8 mouse cellular contexts compared by ENCODE assay signal in genomic region chr3:152315613-152316012, GRCm38 (mm10). TPM values are rescaled to one million over a fixed set of nuclear protein-coding genes. Genes with fewer than 3 reads are reported as not detected.
DNase-seq lines count a peak whose midpoint lies in the region; ATAC-seq and TF ChIP-seq lines count a peak whose summit lies in the region.

No protein-coding gene starts in this region.

- H3K27ac ChIP-seq in cortical plate, adult 2 months (ENCODE audit: insufficient read depth, low read length) = no peak overlapping the region
- no peak overlapping the region for H3K27ac ChIP-seq in left cerebral cortex, adult 2 months

- peak; percentile 88 for DNase-seq in adipocyte (ENCODE audit: low spot score)
- DNase-seq in gastrocnemius, postnatal 10 days = peak; percentile 86
- peak; percentile 58 for DNase-seq in hindlimb bud, embryonic 11.5 days (ENCODE audit: extremely low spot score, low read depth, low spot score)
- peak; percentile 62 to 66 for DNase-seq in left cerebral cortex, adult 2 months (ENCODE audit: extremely low spot score in 1 of 2, low spot score in 2 of 2)
- peak; percentile 68 to 71 for DNase-seq in right cerebral cortex, adult 2 months (ENCODE audit: low spot score in 2 of 2)
- peak; percentile 45 for DNase-seq in urinary bladder, postnatal 10 days (ENCODE audit: low spot score)

- ATAC-seq in megakaryocyte, adult 5-6 weeks (ENCODE audit: poor library complexity, severe bottlenecking) = peak; percentile 100

- H3K4me1 ChIP-seq in cortical plate, adult 2 months (ENCODE audit: control insufficient read depth, insufficient read depth, low read length) = no peaks in the 10 kb centered on the region

- intact Hi-C loops in left cerebral cortex, adult 2 months (cut with DNase I) = no loop called here

- peak; percentile 96 for TF ChIP-seq CTCF in cortical plate, adult 2 months (IDR thresholded peaks at IDR 0.05; ENCODE audit: extremely low read depth, insufficient read depth, low read length)
- peak; percentile 86 for TF ChIP-seq CTCF in left cerebral cortex, adult 2 months (IDR thresholded peaks at IDR 0.05)

- no peak overlapping the region for H3K4me3 ChIP-seq in cortical plate, adult 2 months (ENCODE audit: insufficient read depth, low read length)
- no peak overlapping the region for H3K4me3 ChIP-seq in left cerebral cortex, adult 2 months

- no peak for TF ChIP-seq POLR2A in cortical plate, adult 2 months (IDR thresholded peaks at IDR 0.05; ENCODE audit: extremely low read depth, insufficient read depth, low read length)

RNA-seq across cellular contexts. Expression of gene Miga1, which starts 24.6 kb away (rescaled TPM):
- 50.7 and 50.8 TPM in 2 replicates for polyA plus RNA-seq in cortical plate, adult 2 months (2012; rRNA removed)
- 1 to 10 TPM; 4.2 to 4.6 TPM for total RNA-seq in gastrocnemius, postnatal 10 days (2021)
- total RNA-seq in left cerebral cortex, adult 2 months (2021) = 10 to 100 TPM; 76.2 to 78.3 TPM
- 3.9 and 4.1 TPM in 2 replicates for total RNA-seq in megakaryocyte, adult 5-6 weeks (2015)
- 3.1 and 3.2 TPM in 2 replicates for total RNA-seq in megakaryocyte, adult 5-6 weeks (2017)

RNA-seq across cellular contexts. Expression of gene Usp33, which starts 30.7 kb away (rescaled TPM):
- 89.2 and 93.7 TPM in 2 replicates for polyA plus RNA-seq in cortical plate, adult 2 months (2012; rRNA removed)
- 10 to 100 TPM; 23.2 to 26.3 TPM for total RNA-seq in gastrocnemius, postnatal 10 days (2021)
- 100 to 1,000 TPM; 129 to 136 TPM for total RNA-seq in left cerebral cortex, adult 2 months (2021)
- 42.8 and 46.4 TPM in 2 replicates for total RNA-seq in megakaryocyte, adult 5-6 weeks (2015)
- total RNA-seq in megakaryocyte, adult 5-6 weeks (2017) = 77.7 and 78.4 TPM in 2 replicates

RNA-seq across cellular contexts. Expression of gene Nexn, which starts 49.5 kb away (rescaled TPM):
- polyA plus RNA-seq in cortical plate, adult 2 months (2012; rRNA removed) = 0.64 and 2.8 TPM in 2 replicates
- total RNA-seq in gastrocnemius, postnatal 10 days (2021) = 100 to 1,000 TPM; 362 to 386 TPM
- total RNA-seq in left cerebral cortex, adult 2 months (2021) = 1 to 10 TPM; 1.4 to 5.0 TPM
- not detected in 2 replicates for total RNA-seq in megakaryocyte, adult 5-6 weeks (2015)
- total RNA-seq in megakaryocyte, adult 5-6 weeks (2017) = not detected in 2 replicates

Comparison
In these comparisons a context has a peak if more than half of its experiments do, and no peak if none do; other contexts are left out.
1. RNA of gene Miga1, which starts 24.6 kb away (total RNA-seq): 76.2 to 78.3 TPM in left cerebral cortex, adult 2 months; 4.2 to 4.6 TPM in gastrocnemius, postnatal 10 days and 3.1 to 4.1 TPM in megakaryocyte, adult 5-6 weeks; every median in the first group is over 10 times any median in the second.
2. RNA of gene Nexn, which starts 49.5 kb away (total RNA-seq): 362 to 386 TPM in gastrocnemius, postnatal 10 days; 1.4 to 5.0 TPM in left cerebral cortex, adult 2 months and not detected in megakaryocyte, adult 5-6 weeks; every median in the first group is over 10 times any median in the second.
3. Peak in every context shown above with its lines, with median percentiles within 50 percentile points of each other: DNase-seq.